Mouse (Mus musculus) MEL (cell line): ENCODE measurements around the gene Stk39. TPM values are rescaled to one million over a fixed set of nuclear protein-coding genes. Genes with fewer than 3 reads are reported as not detected.

Source experiments
- DNase-seq: peaks from one replicate; pipeline ENCODE4 v3.0.0; 2011; ENCODE audit warnings: low read depth, low spot score
- H3K27ac ChIP-seq: 2 replicates; pipeline ENCODE4 v1.5.1; 2012; ENCODE audit warnings: low read depth, mild to moderate bottlenecking, control low read depth, low read length, moderate library complexity; ENCODE audit not compliant: control insufficient read depth
- H3K27me3 ChIP-seq, 2 experiments: fragments of 150-350 bp in 1 of 2; sonication (generic) in 1 of 2; 2 replicates each; pipeline ENCODE4 v1.6.1; 2012; ENCODE audit warnings: low read length in 2 of 2, mild to moderate bottlenecking in 2 of 2, improper control_type of control experiment in 1 of 2, moderate library complexity in 1 of 2; ENCODE audit not compliant: insufficient read depth in 2 of 2, control insufficient read depth in 1 of 2
- H3K36me3 ChIP-seq, 2 experiments: 2 replicates each; pipeline ENCODE4 v1.6.1; 2012 to 2014; ENCODE audit warnings: low read length in 2 of 2, improper control_type of control experiment in 1 of 2, inconsistent platforms in 1 of 2, mild to moderate bottlenecking in 1 of 2; ENCODE audit not compliant: insufficient read depth in 2 of 2, control insufficient read depth in 1 of 2
- H3K4me1 ChIP-seq, 2 experiments: fragments of 150-350 bp in 1 of 2; sonication (generic) in 1 of 2; 2 replicates each; pipeline ENCODE4 v1.6.1; 2012; ENCODE audit warnings: low read length in 2 of 2, improper control_type of control experiment in 1 of 2, mild to moderate bottlenecking in 1 of 2; ENCODE audit not compliant: insufficient read depth in 2 of 2, control insufficient read depth in 1 of 2
- H3K4me3 ChIP-seq, 2 experiments: fragments of 150-350 bp in 1 of 2; sonication (generic) in 1 of 2; 2 replicates each; pipeline ENCODE4 v1.5.1; 2012; ENCODE audit warnings: low read depth in 2 of 2, low read length in 2 of 2, mild to moderate bottlenecking in 2 of 2, moderate library complexity in 2 of 2, control low read depth in 1 of 2, improper control_type of control experiment in 1 of 2; ENCODE audit not compliant: control insufficient read depth in 1 of 2, insufficient read depth in 1 of 2
- H3K79me2 ChIP-seq: 2 replicates; pipeline ENCODE4 v1.6.1; 2012; ENCODE audit warnings: mild to moderate bottlenecking, low read length, moderate library complexity; ENCODE audit not compliant: control insufficient read depth, poor library complexity, insufficient read depth
- H3K9ac ChIP-seq: 2 replicates; pipeline ENCODE4 v1.6.1; 2012; ENCODE audit warnings: low read depth, mild to moderate bottlenecking, control low read depth, low read length, moderate library complexity; ENCODE audit not compliant: control insufficient read depth, poor library complexity, severe bottlenecking
- H3K9me3 ChIP-seq: fragments of 150-350 bp; sonication (generic); replicated peaks from 2 replicates; pipeline ENCODE4 v1.6.1; 2012; ENCODE audit warnings: mild to moderate bottlenecking, low read length, improper control_type of control experiment, moderate library complexity; ENCODE audit not compliant: insufficient read depth
- BHLHE40 ChIP-seq: IDR thresholded peaks from 2 replicates; pipeline ENCODE4 v1.6.1; 2012; ENCODE audit warnings: low read depth, mild to moderate bottlenecking, inconsistent platforms, low read length, improper control_type of control experiment, borderline replicate concordance
- CHD2 ChIP-seq: IDR thresholded peaks from 2 replicates; pipeline ENCODE4 v1.6.1; 2011; ENCODE audit warnings: low read length, improper control_type of control experiment
- ELF1 ChIP-seq: IDR thresholded peaks from 2 replicates; pipeline ENCODE4 v1.6.1; 2014; ENCODE audit warnings: low read depth, mild to moderate bottlenecking, inconsistent platforms, low read length, improper control_type of control experiment, moderate library complexity
- EP300 ChIP-seq, 2 experiments: IDR thresholded peaks; 2 replicates each; pipeline ENCODE4 v1.6.1; 2011; ENCODE audit warnings: improper control_type of control experiment in 2 of 2, low read length in 2 of 2, low read depth in 1 of 2, mild to moderate bottlenecking in 1 of 2
- ETS1 ChIP-seq: IDR thresholded peaks from 2 replicates; pipeline ENCODE4 v1.6.1; 2012; ENCODE audit warnings: low read depth, mild to moderate bottlenecking, inconsistent platforms, low read length, improper control_type of control experiment, moderate library complexity
- GATA1 ChIP-seq: IDR thresholded peaks from 2 replicates; pipeline ENCODE4 v1.6.1; 2011; ENCODE audit warnings: low read depth, low read length, improper control_type of control experiment
- HCFC1 ChIP-seq: IDR thresholded peaks from 2 replicates; pipeline ENCODE4 v1.6.1; 2012; ENCODE audit warnings: low read depth, mild to moderate bottlenecking, inconsistent platforms, low read length, improper control_type of control experiment, moderate library complexity
- JUND ChIP-seq: IDR thresholded peaks from 2 replicates; pipeline ENCODE4 v1.6.1; 2011; ENCODE audit warnings: low read depth, mild to moderate bottlenecking, improper control_type of control experiment, low read length
- MAZ ChIP-seq: IDR thresholded peaks from 2 replicates; pipeline ENCODE4 v1.6.1; 2012; ENCODE audit warnings: low read depth, mild to moderate bottlenecking, inconsistent platforms, low read length, improper control_type of control experiment
- MXI1 ChIP-seq: IDR thresholded peaks from 2 replicates; pipeline ENCODE4 v1.6.1; 2011; ENCODE audit warnings: mild to moderate bottlenecking, low read depth, low read length, improper control_type of control experiment
- NELFE ChIP-seq: IDR thresholded peaks from 2 replicates; pipeline ENCODE4 v1.6.1; 2011; ENCODE audit warnings: low read depth, low read length, improper control_type of control experiment
- RCOR1 ChIP-seq: IDR thresholded peaks from 2 replicates; pipeline ENCODE4 v1.6.1; 2012; ENCODE audit warnings: low read depth, mild to moderate bottlenecking, inconsistent platforms, low read length, improper control_type of control experiment
- SIN3A ChIP-seq: IDR thresholded peaks from 2 replicates; pipeline ENCODE4 v1.6.1; 2012; ENCODE audit warnings: low read length, improper control_type of control experiment, inconsistent platforms
- SMC3 ChIP-seq: IDR thresholded peaks from 2 replicates; pipeline ENCODE4 v1.6.1; 2011; ENCODE audit warnings: low read depth, low read length, improper control_type of control experiment
- TAL1 ChIP-seq: IDR thresholded peaks from 2 replicates; pipeline ENCODE4 v1.6.1; 2012; ENCODE audit warnings: mild to moderate bottlenecking, inconsistent platforms, low read length, moderate library complexity, mixed read lengths
- TCF12 ChIP-seq: IDR thresholded peaks from 2 replicates; pipeline ENCODE4 v1.6.1; 2014; ENCODE audit warnings: low read depth, mild to moderate bottlenecking, inconsistent platforms, low read length, improper control_type of control experiment, moderate library complexity
- USF1 ChIP-seq: IDR thresholded peaks from 2 replicates; pipeline ENCODE4 v1.6.1; 2014; ENCODE audit warnings: low read depth, mild to moderate bottlenecking, inconsistent platforms, low read length, improper control_type of control experiment, moderate library complexity
- USF2 ChIP-seq, 2 experiments: IDR thresholded peaks; 2 replicates each; pipeline ENCODE4 v1.6.1; 2011 to 2012; ENCODE audit warnings: improper control_type of control experiment in 2 of 2, low read length in 2 of 2, borderline replicate concordance in 1 of 2, inconsistent platforms in 1 of 2, low read depth in 1 of 2, mild to moderate bottlenecking in 1 of 2; ENCODE audit not compliant: insufficient read depth in 1 of 2
- ZKSCAN1 ChIP-seq: IDR thresholded peaks from 2 replicates; pipeline ENCODE4 v1.6.1; 2012; ENCODE audit warnings: low read depth, mild to moderate bottlenecking, inconsistent platforms, low read length, improper control_type of control experiment, moderate library complexity
- ZMIZ1 ChIP-seq: IDR thresholded peaks from 2 replicates; pipeline ENCODE4 v1.6.1; 2012; ENCODE audit warnings: low read depth, mild to moderate bottlenecking, inconsistent platforms, low read length, improper control_type of control experiment, moderate library complexity
- ZNF384 ChIP-seq: IDR thresholded peaks from 2 replicates; pipeline ENCODE4 v1.6.1; 2012; ENCODE audit warnings: low read depth, mild to moderate bottlenecking, inconsistent platforms, low read length, improper control_type of control experiment
- polyA plus RNA-seq, 2 experiments: library from polyadenylated mRNA; stranded (reverse) in 1 of 2; unstranded in 1 of 2; fragments of >175 nt in 1 of 2; fragments of >200 nt in 1 of 2; gene quantifications; 2 replicates each; pipeline versions ENCODE4 v1.2.1 to v1.2.4; 2012; ENCODE audit warnings: low replicate concordance in 2 of 2, low read depth in 1 of 2; ENCODE audit not compliant: insufficient read length in 2 of 2, insufficient read depth in 1 of 2, missing spikeins in 1 of 2
- total RNA-seq: library from RNA; depleted of rRNA; stranded (reverse); fragments of 300-350 nt; gene quantifications from 2 replicates; pipeline ENCODE4 v1.2.3, GENCODE M21; 2012

Stk39 gene
- total and polyA plus RNA-seq, 3 experiments, result not detected

DNA sequence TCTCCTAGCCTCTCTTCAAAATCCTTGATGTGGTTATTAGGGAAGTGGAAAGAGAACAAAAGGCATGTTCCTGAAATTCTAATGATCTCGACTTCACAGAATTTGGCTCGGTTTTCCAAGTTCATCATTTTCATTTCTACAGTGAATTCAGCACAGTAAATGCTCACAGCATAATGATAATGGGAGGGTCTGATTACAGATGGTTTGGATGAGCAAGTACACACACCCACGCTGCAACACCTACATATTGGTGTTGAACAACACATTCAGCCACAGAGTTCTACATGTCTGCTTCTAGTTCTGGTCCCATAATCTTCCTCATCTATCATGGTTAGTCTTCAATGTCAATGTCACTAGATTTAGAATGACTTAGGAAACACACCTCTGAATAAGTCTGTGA is 190.5 kb downstream of the Stk39 start:
- H3K9ac ChIP-seq, result no peak overlapping the region
- no peaks in the 10 kb centered on the region for H3K36me3 ChIP-seq
- DNase-seq, result no peak
- H3K27me3 ChIP-seq, result no peaks in the 10 kb centered on the region
- H3K79me2 ChIP-seq, result no peaks in the 10 kb centered on the region
- TF ChIP-seq GATA1, result no peak
- H3K4me3 ChIP-seq, result no peak overlapping the region
- no peak overlapping the region for H3K27ac ChIP-seq
- no peaks in the 10 kb centered on the region for H3K4me1 ChIP-seq
- H3K9me3 ChIP-seq, result no peaks in the 10 kb centered on the region

GRCm38 (mm10) chr2:68271301-68271700 is 200.8 kb downstream of the Stk39 start:
- Histone ChIP-seq H3K27me3 (no peaks in the 10 kb centered on the region), H3K36me3 (no peaks in the 10 kb centered on the region), H3K4me1 (no peaks in the 10 kb centered on the region), H3K9me3 (no peaks in the 10 kb centered on the region)
- no peak for DNase-seq
- TF ChIP-seq BHLHE40 (no peak), USF1 (no peak), ZKSCAN1 (no peak), NELFE (no peak), CHD2 (no peak), ELF1 (no peak), TAL1 (no peak), ZNF384 (no peak), MAZ (no peak), MXI1 (no peak), HCFC1 (no peak), JUND (no peak), SIN3A (no peak), USF2 (IDR thresholded peaks at IDR 0.05; ENCODE audit: borderline replicate concordance in 1 of 2, insufficient read depth in 1 of 2, low read depth in 1 of 2, low read length in 2 of 2) (no peak), ZMIZ1 (no peak), ETS1 (no peak), TCF12 (no peak), RCOR1 (no peak), EP300 (IDR thresholded peaks at IDR 0.05; ENCODE audit: low read depth in 1 of 2, low read length in 2 of 2) (no peak), SMC3 (no peak)
- TF ChIP-seq, all 39 proteins: peak for 0
- Histone ChIP-seq H3K4me3 (no peak overlapping the region), H3K27ac (no peak overlapping the region), H3K79me2 (no peaks in the 10 kb centered on the region), H3K9ac (no peak overlapping the region)
